Mouse (Mus musculus): ENCODE data around the gene Mtfmt. TPM values are rescaled to one million over a fixed set of nuclear protein-coding genes. Genes with fewer than 3 reads are reported as not detected.

Mtfmt gene
- total RNA-seq, 1 experiment from 2014 or later, result 17.3 TPM

GRCm38 (mm10) chr9:65480071-65480470 is 44.5 kb downstream of the Mtfmt start:
- ATAC-seq (ENCODE audit: extremely low read depth, insufficient number of reproducible peaks, low FRiP score, poor library complexity, severe bottlenecking), result no peak

DNA sequence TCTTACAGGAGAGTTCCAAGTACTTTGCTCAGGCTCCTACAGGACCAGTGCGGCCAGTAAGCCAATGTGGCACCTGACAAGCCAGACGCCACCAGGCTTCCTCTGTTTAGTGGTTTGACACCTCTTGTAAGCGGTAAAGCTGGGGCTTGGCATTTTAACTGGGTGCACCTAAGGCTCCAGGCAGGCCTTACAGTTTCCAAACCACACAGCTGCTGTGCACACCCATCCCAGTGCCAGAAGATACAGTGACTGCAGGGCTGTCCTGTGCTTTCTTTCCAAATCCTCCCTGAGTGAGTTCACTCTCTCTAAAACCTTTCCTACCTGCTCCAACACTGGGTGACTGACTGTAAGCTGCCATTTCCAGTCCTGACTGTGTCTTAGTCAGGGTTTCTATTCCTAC is 55.9 kb downstream of the Mtfmt start:
- no peak for ATAC-seq (ENCODE audit: extremely low read depth, insufficient number of reproducible peaks, low FRiP score, poor library complexity, severe bottlenecking)

DNA sequence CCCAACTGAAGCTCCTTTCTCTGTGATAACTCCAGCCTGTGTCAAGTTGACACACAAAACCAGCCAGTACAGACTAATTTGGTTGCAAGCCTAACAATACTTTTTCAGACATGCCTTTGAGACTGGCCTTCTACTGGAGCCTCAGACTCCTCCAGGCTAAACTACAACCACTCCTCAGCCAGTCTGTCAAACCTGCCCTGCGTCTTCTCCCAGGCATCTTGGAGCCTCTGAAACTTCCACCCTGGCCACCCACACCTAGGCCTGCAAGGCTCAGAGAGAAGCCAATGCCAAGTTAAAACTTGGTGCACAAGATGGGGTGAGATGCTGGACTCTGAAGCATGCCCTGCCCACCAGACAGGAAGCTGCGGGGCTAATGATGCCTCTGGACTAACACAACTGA is 56.8 kb downstream of the Mtfmt start:
- ATAC-seq (ENCODE audit: extremely low read depth, insufficient number of reproducible peaks, low FRiP score, poor library complexity, severe bottlenecking), result no peak

DNA sequence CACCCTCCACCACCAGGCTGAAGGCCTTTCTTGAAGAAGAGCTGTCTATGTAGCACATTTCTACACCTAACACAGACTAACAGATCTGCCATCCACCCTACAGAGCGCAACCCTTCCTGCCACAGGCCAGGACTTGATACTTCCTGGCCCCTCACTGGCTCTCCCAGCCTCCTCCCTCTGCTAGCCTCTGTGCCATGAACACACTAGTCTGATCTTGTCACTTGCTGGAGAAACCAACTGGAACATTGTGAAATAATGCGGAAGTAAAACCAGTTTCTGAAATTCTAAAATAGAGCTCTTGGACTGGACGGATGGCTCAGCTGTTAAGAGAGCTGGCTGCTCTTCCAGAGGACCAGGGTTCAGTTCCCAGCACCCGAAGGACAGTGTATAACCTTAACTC is 57.3 kb downstream of the Mtfmt start:
- no peak for ATAC-seq (ENCODE audit: extremely low read depth, insufficient number of reproducible peaks, low FRiP score, poor library complexity, severe bottlenecking)

GRCm38 (mm10) chr9:65502146-65502545 is 66.6 kb downstream of the Mtfmt start:
- no peak for ATAC-seq (ENCODE audit: extremely low read depth, insufficient number of reproducible peaks, low FRiP score, poor library complexity, severe bottlenecking)

Other genes starting within 250 kb of the Mtfmt start
- 3.3 and 5.2 TPM in 2 replicates for gene Parp16, start 240.4 kb upstream of the Mtfmt start, total RNA-seq (2017)
- gene Cilp, start 170.6 kb upstream of the Mtfmt start, total RNA-seq (2017), result not detected in 2 replicates
- gene Clpx, start 141.5 kb upstream of the Mtfmt start, total RNA-seq (2017), result 42.4 and 50.0 TPM in 2 replicates
- gene Pdcd7, start 89.7 kb upstream of the Mtfmt start, total RNA-seq (2017), result 38.8 and 39.4 TPM in 2 replicates
- 2.4 TPM in 1 of 2 replicates, not detected in the other for gene Ubap1l, start 74.7 kb upstream of the Mtfmt start, total RNA-seq (2017)
- gene Kbtbd13, start 44.1 kb upstream of the Mtfmt start, total RNA-seq (2017), result not detected in 2 replicates
- gene Rasl12, start 37.3 kb upstream of the Mtfmt start, total RNA-seq (2017), result not detected in 2 replicates
- not detected in 2 replicates for gene Slc51b, start 12.8 kb upstream of the Mtfmt start, total RNA-seq (2017)
- 45.2 and 51.7 TPM in 2 replicates for gene Spg21, start 25.2 kb downstream of the Mtfmt start, total RNA-seq (2017)
- 0.93 TPM in 1 of 2 replicates, not detected in the other for gene Ankdd1a, start 84.4 kb downstream of the Mtfmt start, total RNA-seq (2017)
- 103 and 108 TPM in 2 replicates for gene Plekho2, start 144.3 kb downstream of the Mtfmt start, total RNA-seq (2017)
- not detected in 2 replicates for gene Pif1, start 151.4 kb downstream of the Mtfmt start, total RNA-seq (2017)
- 2.1 and 3.3 TPM in 2 replicates for gene Rbpms2, start 193.9 kb downstream of the Mtfmt start, total RNA-seq (2017)
- 53.5 and 64.0 TPM in 2 replicates for gene Oaz2, start 232.2 kb downstream of the Mtfmt start, total RNA-seq (2017)